Mouse (Mus musculus) mouse trophoblast stem cell (cell line): ENCODE measurements at regions not wholly inside any gene's neighbourhood (a gene's known extent, or its start where the extent isn't known, plus 50 kb on each side); places are given as distances from the start of the nearest gene placed in this dataset.

Experiments
- in situ Hi-C, 2 experiments: fragments of 300-500 bp; cut with MseI, MboI; formaldehyde crosslinking; loops; 2 replicates in 1 of 2; 3 replicates in 1 of 2; pipeline ENCODE4 v1.15.1; 2025

GRCm38 (mm10) chr17:68120230-68120629 is 116.3 kb upstream of the Arhgap28 start:
- in situ Hi-C loops = no loop called here

GRCm38 (mm10) chr17:68120744-68121143 is 116.8 kb upstream of the Arhgap28 start:
- in situ Hi-C loops = no loop called here

GRCm38 (mm10) chr17:68134373-68134772 is 130.5 kb upstream of the Arhgap28 start:
- in situ Hi-C loops = no loop called here

- in situ Hi-C loops = no loop called here
These were observed 131.5 kb upstream of the Arhgap28 start for GRCm38 (mm10) chr17:68135436-68135835.

GRCm38 (mm10) chr17:68143307-68143706 is 130.3 kb upstream of the L3mbtl4 start:
- in situ Hi-C loops = no loop called here

- in situ Hi-C loops = no loop called here
These were observed 124.3 kb upstream of the L3mbtl4 start for GRCm38 (mm10) chr17:68149237-68149792.

- in situ Hi-C loops = no loop called here
These were observed 121.0 kb upstream of the L3mbtl4 start for GRCm38 (mm10) chr17:68152438-68153120.

GRCm38 (mm10) chr17:68154879-68155278 is 118.7 kb upstream of the L3mbtl4 start:
- in situ Hi-C loops = no loop called here

- in situ Hi-C loops = no loop called here
These were observed 115.4 kb upstream of the L3mbtl4 start for GRCm38 (mm10) chr17:68158172-68158651.

GRCm38 (mm10) chr17:68161107-68161506 is 112.5 kb upstream of the L3mbtl4 start:
- in situ Hi-C loops = loop anchor here in 1 of 2 experiments (10.0 kb wide), 2 partner anchors 246 to 296 kb away; no protein-coding TSS in a partner anchor

- in situ Hi-C loops = loop anchor here in 1 of 2 experiments (10.0 kb wide), 2 partner anchors 249 to 299 kb away; no protein-coding TSS in a partner anchor
These were observed 110.1 kb upstream of the L3mbtl4 start for GRCm38 (mm10) chr17:68163545-68163944.

- in situ Hi-C loops = loop anchor here (5.0 to 10.0 kb wide), 4 partner anchors 250 to 300 kb away; no protein-coding TSS in a partner anchor
These were observed 108.9 kb upstream of the L3mbtl4 start for GRCm38 (mm10) chr17:68164666-68165065.

GRCm38 (mm10) chr17:68165171-68165825 is 108.3 kb upstream of the L3mbtl4 start:
- in situ Hi-C loops = loop anchor here (5.0 to 10.0 kb wide), 4 partner anchors 250 to 300 kb away; no protein-coding TSS in a partner anchor

- in situ Hi-C loops = loop anchor here (5.0 to 10.0 kb wide), 4 partner anchors 252 to 302 kb away; no protein-coding TSS in a partner anchor
These were observed 107.2 kb upstream of the L3mbtl4 start for GRCm38 (mm10) chr17:68166397-68166796.

GRCm38 (mm10) chr17:68172838-68173237 is 100.8 kb upstream of the L3mbtl4 start:
- in situ Hi-C loops = loop anchor here in 1 of 2 experiments (10.0 kb wide), 1 partner anchor 692 kb away; no protein-coding TSS in a partner anchor

- in situ Hi-C loops = loop anchor here (10.0 to 25.0 kb wide), 3 partner anchors 661 to 936 kb away; partner anchors contain the start of gene Tmem200c (in 1 of the 2)
These were observed 96.9 kb upstream of the L3mbtl4 start for GRCm38 (mm10) chr17:68176611-68177165.

- in situ Hi-C loops = loop anchor here (10.0 to 25.0 kb wide), 3 partner anchors 659 to 934 kb away; partner anchors contain the start of gene Tmem200c (in 1 of the 2)
These were observed 95.8 kb upstream of the L3mbtl4 start for GRCm38 (mm10) chr17:68177835-68178234.

- in situ Hi-C loops = loop anchor here in 1 of 2 experiments (25.0 kb wide), 2 partner anchors 652 to 927 kb away; partner anchors contain the start of gene Tmem200c
These were observed 88.2 kb upstream of the L3mbtl4 start for GRCm38 (mm10) chr17:68185385-68185784.

- in situ Hi-C loops = loop anchor here in 1 of 2 experiments (25.0 kb wide), 2 partner anchors 647 to 922 kb away; partner anchors contain the start of gene Tmem200c
These were observed 83.7 kb upstream of the L3mbtl4 start for GRCm38 (mm10) chr17:68189888-68190287.

- in situ Hi-C loops = no loop called here
These were observed 68.1 kb upstream of the L3mbtl4 start for GRCm38 (mm10) chr17:68205545-68205944.

- in situ Hi-C loops = no loop called here
These were observed 64.8 kb upstream of the L3mbtl4 start for GRCm38 (mm10) chr17:68208837-68209236.
